Mouse (Mus musculus) ES-E14 (cell line): Measurements from ENCODE around the gene Fam185a. TPM values are rescaled to one million over a fixed set of nuclear protein-coding genes. Genes with fewer than 3 reads are reported as not detected.

Experiments used
- DNase-seq: peaks from one replicate; pipeline ENCODE4 v3.0.0-alpha.2; 2013; ENCODE audit warnings: low read depth, low spot score
- H3K27ac ChIP-seq: 2 replicates; pipeline ENCODE4 v1.5.1; 2012; ENCODE audit warnings: low read depth, mild to moderate bottlenecking, low read length, moderate library complexity, mixed read lengths; ENCODE audit not compliant: poor library complexity, insufficient read depth, severe bottlenecking
- H3K36me3 ChIP-seq: 2 replicates; pipeline ENCODE4 v1.6.1; 2012; ENCODE audit warnings: mild to moderate bottlenecking, low read length, moderate library complexity, mixed read lengths; ENCODE audit not compliant: control insufficient read depth, poor library complexity, insufficient read depth, severe bottlenecking
- H3K4me1 ChIP-seq, 2 experiments: fragments of 150-350 bp in 1 of 2; sonication (generic) in 1 of 2; 2 replicates each; pipeline ENCODE4 v1.6.1; 2012; ENCODE audit warnings: low read length in 2 of 2, mild to moderate bottlenecking in 1 of 2, mixed read lengths in 1 of 2; ENCODE audit not compliant: control insufficient read depth in 2 of 2, insufficient read depth in 2 of 2, poor library complexity in 1 of 2
- H3K4me3 ChIP-seq, 2 experiments: fragments of 150-350 bp in 1 of 2; sonication (generic) in 1 of 2; 2 replicates each; pipeline ENCODE4 v1.5.1; 2012; ENCODE audit warnings: low read length in 2 of 2, low read depth in 1 of 2, mild to moderate bottlenecking in 1 of 2, mixed read lengths in 1 of 2; ENCODE audit not compliant: insufficient read depth in 1 of 2, poor library complexity in 1 of 2, severe bottlenecking in 1 of 2
- H3K9ac ChIP-seq: 2 replicates; pipeline ENCODE4 v1.6.1; 2012; ENCODE audit warnings: low read depth, mild to moderate bottlenecking, low read length, mixed read lengths; ENCODE audit not compliant: poor library complexity, insufficient read depth, severe bottlenecking
- H3K9me3 ChIP-seq: fragments of 150-350 bp; sonication (generic); 2 replicates; pipeline ENCODE4 v1.6.1; 2012; ENCODE audit warnings: low read depth, mild to moderate bottlenecking, low read length; ENCODE audit not compliant: control insufficient read depth, insufficient read depth
- CHD2 ChIP-seq: IDR thresholded peaks from 2 replicates; pipeline ENCODE4 v1.6.1; 2014; ENCODE audit warnings: mild to moderate bottlenecking, low read depth, low read length, inconsistent platforms
- HCFC1 ChIP-seq: IDR thresholded peaks from 2 replicates; pipeline ENCODE4 v1.6.1; 2012; ENCODE audit warnings: low read length, inconsistent platforms, borderline replicate concordance; ENCODE audit not compliant: insufficient read depth
- MAFK ChIP-seq: IDR thresholded peaks from 2 replicates; pipeline ENCODE4 v1.6.1; 2014; ENCODE audit warnings: mild to moderate bottlenecking, low read depth, low read length, inconsistent platforms; ENCODE audit not compliant: insufficient read depth
- ZC3H11A ChIP-seq: IDR thresholded peaks from 2 replicates; pipeline ENCODE4 v1.6.1; 2012; ENCODE audit warnings: low read depth, mild to moderate bottlenecking, inconsistent platforms, low read length, borderline replicate concordance
- ZNF384 ChIP-seq: IDR thresholded peaks from 2 replicates; pipeline ENCODE4 v1.6.1; 2012; ENCODE audit warnings: low read depth, low read length, inconsistent platforms
- in situ Hi-C, 2 experiments: fragments of 600-800 bp; cut with MboI; formaldehyde crosslinking; loops; one replicate each; pipeline ENCODE4 v1.15.1; 2025; ENCODE audit warnings: low sequenced_read_pairs in 2 of 2, inconsistent platforms in 1 of 2; ENCODE audit not compliant: unreplicated experiment in 2 of 2
- total RNA-seq: library from RNA; depleted of rRNA; stranded (reverse); fragments of 300-350 nt; gene quantifications from 2 replicates; pipeline ENCODE4 v1.2.3, GENCODE M21; 2012

Gene Fam185a
- total RNA-seq, 1 experiment, result 14.1 TPM

DNA sequence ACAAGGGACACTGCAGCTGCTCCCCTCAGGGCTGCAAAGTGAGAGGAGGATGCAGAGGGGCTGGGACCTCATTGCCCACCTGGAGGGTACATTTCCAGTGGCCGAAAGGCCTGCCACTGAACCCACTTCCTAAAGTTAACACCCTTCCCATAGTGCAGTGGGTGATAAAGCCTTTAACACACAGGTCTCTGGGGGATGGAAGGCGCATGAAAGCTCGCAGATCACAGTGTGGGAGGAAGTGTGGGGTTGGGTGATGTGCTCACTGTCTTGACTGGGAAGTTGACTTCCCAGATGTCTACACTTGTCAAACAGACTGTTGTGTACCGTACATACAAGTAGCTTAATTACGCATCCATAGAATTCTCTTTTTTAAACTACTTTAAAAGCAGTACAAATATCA is 55.0 kb downstream of the Fam185a start:
- DNase-seq, result no peak
- H3K36me3 ChIP-seq, result peaks cover 8% of the 10 kb centered on the region; the same call in 1 of the 2 replicates
- H3K27ac ChIP-seq, result no peak overlapping the region
- no peak overlapping the region for H3K4me3 ChIP-seq
- H3K9me3 ChIP-seq, result no peaks in the 10 kb centered on the region
- TF ChIP-seq ZC3H11A, result no peak
- TF ChIP-seq CHD2, result no peak
- no peak for TF ChIP-seq ZNF384
- no peak for TF ChIP-seq HCFC1
- TF ChIP-seq MAFK, result no peak
- in situ Hi-C loops, result no loop called here
- H3K9ac ChIP-seq, result no peak overlapping the region
- no peaks in the 10 kb centered on the region for H3K4me1 ChIP-seq

GRCm38 (mm10) chr5:21481521-21481920 is 56.8 kb downstream of the Fam185a start:
- no peak overlapping the region for H3K4me3 ChIP-seq
- H3K27ac ChIP-seq, result no peak overlapping the region
- no peak for TF ChIP-seq MAFK
- no peak for TF ChIP-seq ZC3H11A
- TF ChIP-seq ZNF384, result no peak
- no peak for DNase-seq
- H3K4me1 ChIP-seq, result no peaks in the 10 kb centered on the region
- no peak overlapping the region for H3K9ac ChIP-seq
- in situ Hi-C loops, result no loop called here
- no peaks in the 10 kb centered on the region for H3K9me3 ChIP-seq
- peaks cover 8% of the 10 kb centered on the region; the same call in 1 of the 2 replicates for H3K36me3 ChIP-seq

DNA sequence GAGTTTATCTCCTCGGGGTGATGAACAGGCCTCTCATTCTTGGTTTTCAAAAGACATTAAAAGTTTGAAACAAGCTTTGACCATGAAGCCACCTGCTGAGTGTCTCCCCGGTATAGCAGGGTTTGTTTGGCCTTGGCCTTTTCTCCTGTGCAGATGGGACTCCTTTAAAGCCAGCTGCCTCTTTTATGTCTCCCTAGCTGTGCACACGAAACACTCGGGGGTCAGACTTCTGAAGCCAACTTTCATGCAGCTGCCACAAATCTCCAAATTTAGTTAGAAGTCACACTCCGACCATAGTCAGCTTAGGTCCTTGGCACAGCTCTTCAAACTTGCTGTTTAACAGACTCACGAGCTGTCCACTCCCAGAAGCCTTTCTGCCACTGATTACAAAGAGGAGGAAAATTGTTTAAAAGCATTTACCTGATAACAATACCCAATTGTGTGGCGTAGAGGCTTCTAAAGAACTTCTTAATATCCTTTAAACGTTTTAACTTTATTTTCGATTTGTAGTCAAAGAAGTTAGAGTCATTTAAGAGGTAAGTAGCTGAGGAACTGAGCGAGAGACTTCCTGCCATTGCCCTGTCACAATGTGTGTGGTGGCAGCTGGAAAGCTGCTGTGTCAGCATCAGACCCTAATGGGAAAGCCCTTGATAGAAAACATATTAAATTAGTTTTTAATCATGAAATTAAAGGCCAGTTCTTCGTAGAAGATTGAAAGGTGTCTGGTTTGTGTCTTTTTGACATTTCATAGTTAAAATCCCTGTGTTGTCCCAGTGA is 57.9 kb downstream of the Fam185a start:
- Histone ChIP-seq H3K4me3 (no peak overlapping the region), H3K27ac (no peak overlapping the region), H3K9ac (no peak overlapping the region), H3K4me1 (no peaks in the 10 kb centered on the region), H3K36me3 (peaks cover 5% of the 10 kb centered on the region; the same call in 1 of the 2 replicates), H3K9me3 (no peaks in the 10 kb centered on the region)
- in situ Hi-C loops, result no loop called here
- TF ChIP-seq ZC3H11A (no peak), MAFK (peak; percentile 47; the same call in 1 of the 2 replicates), ZNF384 (no peak), HCFC1 (no peak), CHD2 (no peak)
- DNase-seq, result no peak

GRCm38 (mm10) chr5:21483275-21483674 is 58.5 kb downstream of the Fam185a start:
- in situ Hi-C loops, result no loop called here
- Histone ChIP-seq H3K4me3 (no peak overlapping the region), H3K36me3 (peaks cover 5% of the 10 kb centered on the region; the same call in 1 of the 2 replicates), H3K9ac (no peak overlapping the region), H3K27ac (no peak overlapping the region), H3K4me1 (no peaks in the 10 kb centered on the region), H3K9me3 (no peaks in the 10 kb centered on the region)
- TF ChIP-seq HCFC1 (no peak), CHD2 (no peak), MAFK (no peak), ZC3H11A (no peak), ZNF384 (no peak)
- no peak for DNase-seq

DNA sequence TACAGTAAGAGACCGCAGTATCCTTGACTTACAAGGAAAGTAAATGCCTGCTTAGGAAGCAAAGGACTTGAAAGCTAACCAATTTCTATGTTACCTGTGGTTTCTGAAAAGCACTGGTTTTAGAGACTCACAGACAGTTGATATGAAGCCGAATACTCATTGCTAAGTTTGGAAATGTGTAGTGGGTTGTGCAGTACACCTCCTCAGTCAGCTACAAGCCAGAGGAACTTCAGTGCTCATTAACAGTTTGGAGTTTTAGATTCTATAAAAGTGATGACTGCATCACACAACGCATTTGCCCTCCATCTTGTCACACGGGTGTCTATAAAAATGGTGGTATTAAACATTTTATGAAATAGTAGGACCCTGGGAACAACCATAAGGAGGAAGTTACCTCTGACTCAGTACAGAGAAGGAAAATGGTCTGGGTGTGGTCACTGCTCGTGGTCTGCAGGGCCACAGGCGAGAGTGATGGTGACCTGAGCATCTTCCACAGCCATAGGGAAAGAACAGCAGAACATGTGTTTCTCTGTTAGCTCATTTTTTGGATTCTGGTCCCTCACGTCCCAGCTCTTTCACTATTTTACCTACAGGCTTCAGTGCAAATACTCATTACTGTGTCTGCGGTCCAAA is 60.6 kb downstream of the Fam185a start:
- H3K9ac ChIP-seq, result no peak overlapping the region
- TF ChIP-seq HCFC1, result no peak
- TF ChIP-seq ZC3H11A, result no peak
- no peak for TF ChIP-seq ZNF384
- no peak for TF ChIP-seq MAFK
- TF ChIP-seq CHD2, result no peak
- in situ Hi-C loops, result no loop called here
- H3K27ac ChIP-seq, result no peak overlapping the region
- peaks cover 5% of the 10 kb centered on the region; the same call in 1 of the 2 replicates for H3K36me3 ChIP-seq
- DNase-seq, result no peak
- H3K9me3 ChIP-seq, result no peaks in the 10 kb centered on the region
- H3K4me1 ChIP-seq, result no peaks in the 10 kb centered on the region
- H3K4me3 ChIP-seq, result no peak overlapping the region
